Mouse (Mus musculus) 3T3-L1 (cell line): ENCODE measurements at regions not wholly inside any gene's neighbourhood (a gene's known extent, or its start where the extent isn't known, plus 50 kb on each side); places are given as distances from the start of the nearest gene placed in this dataset.

Source experiments
- DNase-seq: peaks from one replicate; pipeline ENCODE4 v3.0.0-alpha.2; 2015; ENCODE audit warnings: low read depth, low spot score

- DNase-seq: no peak
Measured at GRCm38 (mm10) chr10:101486504-101486903, 194.8 kb upstream of the Mgat4c start.

GRCm38 (mm10) chr10:101490418-101491055 lies 190.8 kb upstream of the Mgat4c start:
- DNase-seq: no peak

GRCm38 (mm10) chr10:101515087-101515486 lies 166.2 kb upstream of the Mgat4c start:
- DNase-seq: no peak

- DNase-seq: no peak
Measured at GRCm38 (mm10) chr10:101516930-101517329, 164.4 kb upstream of the Mgat4c start.

- no peak for DNase-seq
Measured at GRCm38 (mm10) chr10:101532325-101532724, 149.0 kb upstream of the Mgat4c start.

- no peak for DNase-seq
Measured at GRCm38 (mm10) chr10:101544203-101544602, 137.1 kb upstream of the Mgat4c start.

- peak; percentile 2 for DNase-seq
Measured at GRCm38 (mm10) chr10:101550645-101551044, 130.6 kb upstream of the Mgat4c start.
